9 mouse cellular contexts compared by ENCODE assay signal in the genomic region with DNA sequence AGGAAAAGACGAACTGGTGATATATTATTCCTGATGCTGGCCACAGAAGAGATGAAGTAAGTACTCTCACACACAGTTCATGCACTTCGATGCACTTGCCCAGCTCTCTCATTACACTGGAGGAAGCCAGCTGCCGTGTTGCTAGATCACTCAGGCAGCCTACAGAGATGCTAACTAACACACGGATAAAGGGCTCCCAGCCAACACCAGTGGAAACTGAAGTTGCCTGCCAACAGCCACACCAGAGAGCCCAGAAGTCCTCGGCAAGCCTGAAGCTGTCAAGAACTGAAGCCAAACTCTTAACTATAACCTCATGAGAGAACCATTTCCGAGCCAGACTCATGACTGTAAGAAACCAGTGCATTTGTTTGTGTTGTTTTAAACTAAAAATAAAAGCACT. TPM values are rescaled to one million over a fixed set of nuclear protein-coding genes. Genes with fewer than 3 reads are reported as not detected.
A peak's percentile ranks its signal among the peaks of the same experiment; 100 is the strongest.
DNase-seq lines count a peak whose midpoint lies in the region; ATAC-seq lines count a peak whose summit lies in the region.
"Had no signal": no experiment of that assay in that cellular context is flagged by ENCODE, and none has a peak within 500 bp of the region (broad histone marks: within the 10 kb centered on the region; RNA-seq: fewer than 3 reads in every experiment).

No protein-coding gene starts in this region.

- H3K36me3 ChIP-seq in embryonic facial prominence, embryonic 13.5 days, result no peaks in the 10 kb centered on the region
- H3K36me3 ChIP-seq in embryonic facial prominence, embryonic 10.5 days (replicated peaks), result no peaks in the 10 kb centered on the region
- H3K36me3 ChIP-seq: midbrain, embryonic 12.5 days had no signal

- H3K4me2 ChIP-seq in embryonic facial prominence, embryonic 13.5 days, result no peak overlapping the region
- H3K4me2 ChIP-seq: midbrain, embryonic 12.5 days had no signal

- 0 out of 2 replicates have a peak overlapping the region, but pooled peaks have one; percentile 33 for H3K27ac ChIP-seq in embryonic facial prominence, embryonic 13.5 days
- H3K27ac ChIP-seq in embryonic facial prominence, embryonic 10.5 days (replicated peaks), result no peak overlapping the region
- H3K27ac ChIP-seq: midbrain, embryonic 12.5 days had no signal

- no peak overlapping the region for H3K9ac ChIP-seq in embryonic facial prominence, embryonic 13.5 days
- H3K9ac ChIP-seq: midbrain, embryonic 12.5 days had no signal

- ATAC-seq in embryonic facial prominence, embryonic 13.5 days (ENCODE audit: insufficient number of reproducible peaks, insufficient read depth, low FRiP score, low TSS enrichment, low read depth), result peak; percentile 71
- ATAC-seq in inflammation-experienced regulatory T-cells, adult 6 months, result no peak

- no peaks in the 10 kb centered on the region for H3K27me3 ChIP-seq in embryonic facial prominence, embryonic 13.5 days
- no peaks in the 10 kb centered on the region for H3K27me3 ChIP-seq in embryonic facial prominence, embryonic 10.5 days (replicated peaks; ENCODE audit: low read depth, poor library complexity, severe bottlenecking)
- H3K27me3 ChIP-seq: midbrain, embryonic 12.5 days had no signal

- no peak for DNase-seq in embryonic facial prominence, embryonic 10.5 days (ENCODE audit: low spot score)
- peak; percentile 28 for DNase-seq in adrenal gland, postnatal 25 days
- DNase-seq in frontal cortex, postnatal 25 days (ENCODE audit: low spot score in 2 of 2), result peak; percentile 38 to 50
- peak; percentile 72 for DNase-seq in kidney, postnatal 10 days
- DNase-seq in lung, adult 18-20 months, result peak; percentile 67 to 74
- peak; percentile 66 for DNase-seq in telencephalon, adult 2 months (ENCODE audit: low read depth, low spot score)

- no peak overlapping the region for H3K4me3 ChIP-seq in embryonic facial prominence, embryonic 13.5 days
- no peak overlapping the region for H3K4me3 ChIP-seq in embryonic facial prominence, embryonic 10.5 days
- H3K4me3 ChIP-seq: midbrain, embryonic 12.5 days had no signal

- WGBS in embryonic facial prominence, embryonic 13.5 days, result 43% methylated on average over 6 of the region's 6 CpGs
- 74% methylated on average over 6 of the region's 6 CpGs for WGBS in embryonic facial prominence, embryonic 10.5 days

- peaks cover 8% of the 10 kb centered on the region for H3K4me1 ChIP-seq in embryonic facial prominence, embryonic 13.5 days
- no peaks in the 10 kb centered on the region for H3K4me1 ChIP-seq in embryonic facial prominence, embryonic 10.5 days
- H3K4me1 ChIP-seq: midbrain, embryonic 12.5 days had no signal

- H3K9me3 ChIP-seq in embryonic facial prominence, embryonic 13.5 days, result no peaks in the 10 kb centered on the region
- no peaks in the 10 kb centered on the region for H3K9me3 ChIP-seq in embryonic facial prominence, embryonic 10.5 days
- H3K9me3 ChIP-seq: midbrain, embryonic 12.5 days had no signal

RNA-seq across cellular contexts. Expression of a gene that starts 26.7 kb away (rescaled TPM):
- polyA plus RNA-seq in embryonic facial prominence, embryonic 13.5 days (2015; fragmentation: Nextera tagmentation; extraction: Ambion mirVana), result 3.5 and 3.9 TPM in 2 replicates
- 1.6 and 2.4 TPM in 2 replicates for polyA plus RNA-seq in embryonic facial prominence, embryonic 10.5 days (2016; fragmentation: Nextera tagmentation; extraction: Ambion mirVana)
- total RNA-seq in adrenal gland, postnatal 25 days (2021), result 16.7 and 19.6 TPM in 2 replicates
- 100 to 1,000 TPM; 108 to 137 (median 120) TPM for polyA plus RNA-seq in inflammation-experienced regulatory T-cells, adult 6 months (2017; shearing (Covaris generic))

Comparison
In these comparisons a context has a peak if more than half of its experiments do, and no peak if none do; other contexts are left out.
1. RNA of a gene that starts 26.7 kb away (polyA plus RNA-seq): 108 to 137 TPM in inflammation-experienced regulatory T-cells, adult 6 months; 3.5 to 3.9 TPM in embryonic facial prominence, embryonic 13.5 days and 1.6 to 2.4 TPM in embryonic facial prominence, embryonic 10.5 days; every median in the first group is over 10 times any median in the second.